Mouse (Mus musculus) cerebellum, adult 2 months (tissue): ENCODE measurements at regions not wholly inside any gene's neighbourhood (a gene's known extent, or its start where the extent isn't known, plus 50 kb on each side); places are given as distances from the start of the nearest gene placed in this dataset.

Experiments
- DNase-seq, 2 experiments: peaks; one replicate each; pipeline ENCODE4 v3.0.0; 2021
- H3K27ac ChIP-seq: fragments of 200-500 bp; 2 replicates; pipeline ENCODE4 v1.5.1; 2012; ENCODE audit warnings: low read length, control low read depth, inconsistent platforms; ENCODE audit not compliant: insufficient read depth
- H3K27me3 ChIP-seq: fragments of 200-500 bp; 2 replicates; pipeline ENCODE4 v1.6.1; 2012; ENCODE audit warnings: inconsistent platforms, mild to moderate bottlenecking, low read length, moderate library complexity; ENCODE audit not compliant: control insufficient read depth, insufficient read depth
- H3K4me1 ChIP-seq: fragments of 200-500 bp; 2 replicates; pipeline ENCODE4 v1.6.1; 2011; ENCODE audit warnings: low read length; ENCODE audit not compliant: control insufficient read depth, insufficient read depth
- H3K4me3 ChIP-seq: fragments of 200-500 bp; replicated peaks from 2 replicates; pipeline ENCODE3; 2011; ENCODE audit warnings: mild to moderate bottlenecking, low read depth, low read length, control low read depth; ENCODE audit not compliant: insufficient read depth
- CTCF ChIP-seq: fragments of 200-500 bp; IDR thresholded peaks from 2 replicates; pipeline ENCODE4 v1.5.1; 2011; ENCODE audit warnings: low read depth, mild to moderate bottlenecking, control low read depth, low read length, moderate library complexity, borderline replicate concordance; ENCODE audit not compliant: insufficient read depth
- POLR2A ChIP-seq: fragments of 200-500 bp; IDR thresholded peaks from 2 replicates; pipeline ENCODE4 v1.6.1; 2011; ENCODE audit warnings: low read length, control low read depth, borderline replicate concordance; ENCODE audit not compliant: insufficient read depth
- WGBS: fragments of 180-500 bp; shearing (Covaris S2); methylation state at CpG from one replicate; pipeline ENCODE4 v1.1.7; 2018; 5-methylcytosine and 5-hydroxymethylcytosine counted together

DNA sequence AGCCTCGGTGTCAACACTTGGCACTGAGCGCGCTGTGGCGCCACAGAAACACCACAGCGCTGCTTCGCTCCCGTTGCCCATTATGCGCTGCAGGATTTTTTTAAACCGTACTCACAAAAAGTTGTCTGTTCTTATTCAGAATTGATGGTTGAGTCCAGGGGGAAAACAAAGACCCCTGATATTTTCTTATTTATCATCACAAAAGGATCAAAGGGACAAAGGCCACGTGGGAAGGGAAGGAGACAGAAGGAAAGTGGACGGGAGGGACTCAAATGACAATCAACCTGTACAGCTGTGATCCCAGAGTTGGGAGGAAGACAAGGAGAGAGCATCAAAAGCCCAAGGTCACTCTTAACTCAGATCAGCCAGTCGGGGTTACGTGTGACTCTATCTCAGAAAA is 100.4 kb downstream of the Ddx11 start:
- Histone ChIP-seq H3K4me3 (no peak overlapping the region), H3K27me3 (no peaks in the 10 kb centered on the region), H3K27ac (no peak overlapping the region), H3K4me1 (peaks cover 13% of the 10 kb centered on the region)
- no peak for TF ChIP-seq POLR2A
- no peak for TF ChIP-seq CTCF
- no peak for DNase-seq
- WGBS: 87% methylated on average over 13 of the region's 13 CpGs

DNA sequence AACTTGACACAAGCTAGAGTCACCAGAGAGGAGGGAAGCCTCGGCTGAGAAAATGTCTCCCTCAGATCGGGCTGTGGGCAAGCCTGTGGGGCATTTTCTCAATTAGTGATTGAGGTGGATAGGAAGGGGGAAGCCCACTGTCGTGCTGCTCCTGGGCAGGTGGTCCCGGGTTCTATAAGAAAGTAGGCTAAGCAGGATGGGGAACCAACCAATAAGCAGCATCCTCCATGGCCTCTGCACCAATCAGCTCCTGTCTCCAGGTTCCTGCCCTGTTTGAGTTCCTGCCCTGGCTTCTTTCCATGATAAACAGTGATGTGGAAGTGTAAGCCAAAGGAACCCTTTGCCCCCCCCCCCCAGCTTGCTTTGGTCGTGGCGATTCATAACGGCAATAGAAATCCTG is 100.9 kb downstream of the Ddx11 start:
- H3K4me3 ChIP-seq: no peak overlapping the region
- TF ChIP-seq CTCF (no peak), POLR2A (no peak)
- H3K4me1 ChIP-seq: peaks cover 13% of the 10 kb centered on the region
- no peaks in the 10 kb centered on the region for H3K27me3 ChIP-seq
- 9% methylated on average over 7 of the region's 7 CpGs for WGBS
- H3K27ac ChIP-seq: no peak overlapping the region
- DNase-seq: peak in 1 of 2 experiments; percentile 51

DNA sequence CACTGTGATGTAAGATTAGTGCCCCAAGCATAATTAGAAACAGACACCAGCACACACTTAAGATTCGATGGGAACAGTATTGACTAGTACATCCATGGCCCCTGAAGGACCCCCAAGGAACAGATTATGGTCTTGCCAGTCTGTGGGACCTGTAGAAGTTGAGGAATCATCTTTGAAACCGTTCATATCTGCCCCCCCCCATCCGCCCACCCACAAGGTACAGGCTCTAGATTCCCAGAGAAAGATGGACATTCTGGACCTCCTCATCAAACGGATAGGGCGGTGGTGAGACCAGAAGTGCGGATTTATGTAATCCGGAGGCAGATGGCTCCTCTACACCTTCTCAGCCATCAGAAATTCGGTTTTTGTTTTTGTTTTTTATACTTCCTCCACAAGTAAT is 109.1 kb downstream of the Ddx11 start:
- peak overlapping the region; percentile 80 for H3K27ac ChIP-seq
- H3K27me3 ChIP-seq: no peaks in the 10 kb centered on the region
- peaks cover 27% of the 10 kb centered on the region for H3K4me1 ChIP-seq
- TF ChIP-seq CTCF: no peak
- no peak for TF ChIP-seq POLR2A
- DNase-seq: no peak
- H3K4me3 ChIP-seq: no peak overlapping the region
- WGBS: 15% methylated on average over 8 of the region's 8 CpGs

DNA sequence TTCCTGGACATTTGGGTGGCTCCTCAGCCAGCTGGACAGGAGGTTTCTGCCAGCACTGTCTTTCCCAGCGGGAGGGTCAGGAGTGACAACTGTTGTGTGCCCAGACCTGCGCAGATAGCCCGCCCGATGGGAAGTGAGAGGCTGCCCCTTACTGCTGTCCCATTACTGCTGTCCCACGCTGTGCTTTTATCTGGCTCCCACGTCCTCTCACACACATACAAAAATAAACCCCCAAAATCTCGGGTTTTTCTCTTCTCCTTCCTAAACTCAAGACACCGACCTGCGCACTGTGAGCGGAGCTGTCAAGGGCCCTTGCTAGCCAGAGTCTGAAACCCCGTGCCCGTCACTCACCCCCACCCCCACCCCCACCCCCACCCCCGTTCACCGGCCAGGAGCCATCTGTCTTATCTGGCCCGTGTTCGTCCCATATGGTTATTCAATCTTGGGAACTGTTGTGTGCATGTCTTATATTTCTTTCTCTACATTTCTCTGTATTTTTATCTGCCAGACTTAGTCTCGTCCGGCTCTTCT is 109.6 kb downstream of the Ddx11 start:
- 10% methylated on average over 18 of the region's 18 CpGs for WGBS

GRCm38 (mm10) chr17:66233451-66233951 is 110.2 kb downstream of the Ddx11 start:
- WGBS: 6% methylated on average over 12 of the region's 12 CpGs
- DNase-seq: peak; percentile 85 to 92
- Histone ChIP-seq H3K27me3 (no peaks in the 10 kb centered on the region), H3K4me3 (peak overlapping the region; percentile 48), H3K4me1 (peaks cover 27% of the 10 kb centered on the region), H3K27ac (peak overlapping the region; percentile 98)
- TF ChIP-seq POLR2A: peak; percentile 37; the same call in 1 of the 2 replicates
- TF ChIP-seq CTCF: peak; percentile 37; the same call in 1 of the 2 replicates

More for the DNA sequence above, 109.6 kb downstream of the Ddx11 start:
- Histone ChIP-seq H3K27ac (peak overlapping the region; percentile 98), H3K4me3 (no peak overlapping the region), H3K27me3 (no peaks in the 10 kb centered on the region), H3K4me1 (peaks cover 27% of the 10 kb centered on the region)
- TF ChIP-seq POLR2A: no peak; the same call in 1 of the 2 replicates
- no peak for TF ChIP-seq CTCF
- DNase-seq: peak; percentile 99

DNA sequence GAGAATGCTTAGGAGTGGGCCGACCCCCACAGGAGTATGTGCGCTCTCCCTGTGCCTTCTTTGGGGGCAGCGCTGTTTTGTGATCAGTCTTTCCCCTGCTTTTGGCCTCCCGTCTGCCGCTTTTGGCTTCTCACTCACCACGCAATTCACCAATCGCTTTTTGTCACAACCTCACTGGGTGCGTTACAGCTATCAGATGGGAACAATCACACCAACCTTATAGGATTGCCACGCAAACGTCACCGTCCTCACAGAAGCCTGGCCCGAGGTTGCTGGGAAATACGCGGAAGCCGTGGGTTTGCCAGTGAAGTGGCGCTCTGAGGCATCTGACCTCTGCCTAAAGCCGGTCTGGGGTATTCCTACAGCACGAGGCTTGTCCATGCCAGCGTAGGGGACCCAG is 111.1 kb downstream of the Ddx11 start:
- Histone ChIP-seq H3K27me3 (no peaks in the 10 kb centered on the region), H3K4me3 (peak overlapping the region; percentile 37), H3K4me1 (peaks cover 27% of the 10 kb centered on the region), H3K27ac (peak overlapping the region; percentile 98)
- peak; percentile 55 to 58 for DNase-seq
- TF ChIP-seq POLR2A (no peak), CTCF (no peak)
- 18% methylated on average over 19 of the region's 19 CpGs for WGBS

DNA sequence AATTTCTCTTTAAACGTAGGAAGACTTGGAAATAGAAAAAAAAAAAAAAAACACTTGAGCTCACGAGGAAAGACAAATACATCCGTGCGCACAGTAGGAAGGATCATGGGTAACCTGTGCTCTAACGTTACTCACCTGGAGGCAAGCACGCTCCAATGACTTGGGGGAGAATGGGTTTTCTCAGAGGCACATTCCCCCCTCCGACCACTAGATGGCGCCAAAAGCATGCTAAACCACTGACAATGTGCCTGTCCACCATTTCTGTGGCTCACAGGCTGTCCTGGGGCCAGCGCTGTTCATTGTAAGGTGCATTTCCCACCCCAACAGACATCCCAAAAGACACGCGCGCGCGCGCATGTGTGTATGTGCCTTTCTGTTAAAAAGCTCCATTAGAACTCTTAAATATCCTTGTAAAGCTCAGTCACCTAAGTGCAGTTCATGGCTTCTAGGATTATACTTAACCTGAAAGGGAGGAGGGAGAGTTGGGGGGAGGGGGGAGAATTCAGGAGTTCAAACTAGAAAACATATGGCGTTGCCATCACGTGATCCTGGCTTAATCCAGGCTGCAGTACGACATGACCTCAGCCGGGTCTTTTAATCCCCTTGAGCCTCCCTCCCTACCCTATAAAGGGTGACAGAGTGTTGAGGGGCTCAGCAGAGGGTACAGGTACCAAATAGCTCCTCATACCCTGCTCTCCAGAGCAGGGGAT is 111.9 kb downstream of the Ddx11 start:
- Histone ChIP-seq H3K27ac (peak overlapping the region; percentile 49), H3K4me3 (peak overlapping the region; percentile 12)
- 2% methylated on average over 19 of the region's 19 CpGs for WGBS

More for the DNA sequence above, 111.9 kb downstream of the Ddx11 start:
- Histone ChIP-seq H3K4me1 (peaks cover 27% of the 10 kb centered on the region), H3K27me3 (no peaks in the 10 kb centered on the region)
- peak; percentile 91 to 96 for DNase-seq
- TF ChIP-seq POLR2A (no peak), CTCF (peak; percentile 99)
